Mouse (Mus musculus) liver, embryonic 16.5 days (tissue): ENCODE results near the gene Prkca. TPM values are rescaled to one million over a fixed set of nuclear protein-coding genes. Genes with fewer than 3 reads are reported as not detected.

ENCODE experiments used
- ATAC-seq: fragments of 200-750 bp; cut with Nextera tagmentation; 2 replicates; pipeline ENCODE4 v1.8.0; 2017; ENCODE audit warnings: low read depth, mild to moderate bottlenecking, moderate number of reproducible peaks, moderate library complexity
- H3K27ac ChIP-seq: fragments of 300-500 bp; sonication (generic); 2 replicates; pipeline ENCODE4 v1.5.1; 2014; ENCODE audit warnings: mild to moderate bottlenecking, low read length
- H3K27me3 ChIP-seq: fragments of 300-500 bp; sonication (generic); 2 replicates; pipeline ENCODE4 v1.6.1; 2014; ENCODE audit warnings: low read depth, low read length, mixed read lengths; ENCODE audit not compliant: control insufficient read depth, insufficient read depth
- H3K36me3 ChIP-seq: fragments of 300-500 bp; sonication (generic); 2 replicates; pipeline ENCODE4 v1.6.1; 2014; ENCODE audit warnings: mild to moderate bottlenecking; ENCODE audit not compliant: control insufficient read depth, insufficient read depth
- H3K4me1 ChIP-seq: fragments of 300-500 bp; sonication (generic); 2 replicates; pipeline ENCODE4 v1.6.1; 2014; ENCODE audit warnings: low read depth, low read length, mixed read lengths; ENCODE audit not compliant: control insufficient read depth
- H3K4me2 ChIP-seq: fragments of 300-500 bp; sonication (generic); 2 replicates; pipeline ENCODE4 v1.6.1; 2014; ENCODE audit warnings: low read depth, low read length, mixed read lengths
- H3K4me3 ChIP-seq: fragments of 300-500 bp; sonication (generic); 2 replicates; pipeline ENCODE4 v1.5.1; 2014; ENCODE audit warnings: low read depth, mild to moderate bottlenecking, low read length
- H3K9ac ChIP-seq: fragments of 300-500 bp; sonication (generic); 2 replicates; pipeline ENCODE4 v1.6.1; 2014; ENCODE audit warnings: low read depth, low read length
- H3K9me3 ChIP-seq: fragments of 300-500 bp; sonication (generic); replicated peaks from 2 replicates; pipeline ENCODE4 v1.6.1; 2016; ENCODE audit warnings: low read length; ENCODE audit not compliant: control insufficient read depth
- WGBS: fragments of 180-500 bp; shearing (Covaris S2); extraction: QIAGEN DNeasy Blood & Tissue Kit; methylation state at CpG from one replicate; pipeline ENCODE4 v1.1.7; 2014; ENCODE audit not compliant: insufficient replicate concordance; 5-methylcytosine and 5-hydroxymethylcytosine counted together
- polyA plus RNA-seq: library from polyadenylated mRNA; unstranded; fragments of >200 nt; fragmentation: Nextera tagmentation; extraction: Ambion mirVana; gene quantifications from 2 replicates; pipeline ENCODE4 v1.2.1, GENCODE M21; 2015

The Prkca gene
- polyA plus RNA-seq, 1 experiment from 2014 or later, result 3.4 TPM

DNA sequence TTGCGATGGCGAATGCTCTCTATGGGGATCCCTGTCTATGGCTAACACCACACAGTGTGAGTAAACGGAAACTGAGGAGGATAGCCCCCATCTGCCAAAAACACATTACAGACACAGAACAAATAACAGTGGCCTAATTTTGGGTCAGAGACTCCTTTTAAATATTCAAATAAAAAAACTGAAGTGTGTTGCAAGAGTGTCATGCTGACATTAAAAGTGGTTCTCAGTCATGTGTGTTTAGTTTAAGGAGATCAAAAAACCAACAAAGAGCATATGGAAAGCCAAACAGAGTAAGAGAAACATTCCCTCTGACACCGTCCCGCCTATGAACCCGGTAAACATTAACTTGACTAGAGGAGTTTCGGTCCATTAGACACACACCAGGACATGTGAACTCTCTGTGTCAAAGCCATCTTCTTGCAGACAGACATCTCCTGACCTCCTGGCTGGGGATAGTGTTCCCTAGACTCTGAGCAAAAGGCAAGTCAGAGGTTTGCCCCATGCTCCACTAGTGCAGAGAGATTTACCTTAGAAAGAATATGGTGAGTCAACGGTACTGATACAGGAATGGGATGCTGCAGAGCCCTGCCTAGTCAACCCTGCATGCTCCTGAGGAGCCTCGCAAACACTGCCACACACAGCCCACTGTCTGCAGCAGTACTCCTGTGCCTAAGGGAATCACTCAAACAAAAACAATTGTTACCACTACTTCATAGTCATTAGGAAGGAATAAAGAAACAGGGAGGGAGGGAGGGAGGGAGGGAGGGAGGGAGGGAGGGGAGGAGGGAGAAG, 146.1 kb downstream of the Prkca start:
- ATAC-seq, result peak; percentile 74
- 0 out of 2 replicates have a peak overlapping the region, but pooled peaks have one; percentile 18 for H3K4me2 ChIP-seq
- peak overlapping the region; percentile 86 for H3K27ac ChIP-seq
- H3K9me3 ChIP-seq, result no peaks in the 10 kb centered on the region
- WGBS, result 55% methylated on average over 9 of the region's 9 CpGs
- H3K4me3 ChIP-seq, result no peak overlapping the region
- H3K4me1 ChIP-seq, result no peaks in the 10 kb centered on the region
- H3K9ac ChIP-seq, result no peak overlapping the region
- H3K27me3 ChIP-seq, result no peaks in the 10 kb centered on the region
- no peaks in the 10 kb centered on the region for H3K36me3 ChIP-seq

DNA sequence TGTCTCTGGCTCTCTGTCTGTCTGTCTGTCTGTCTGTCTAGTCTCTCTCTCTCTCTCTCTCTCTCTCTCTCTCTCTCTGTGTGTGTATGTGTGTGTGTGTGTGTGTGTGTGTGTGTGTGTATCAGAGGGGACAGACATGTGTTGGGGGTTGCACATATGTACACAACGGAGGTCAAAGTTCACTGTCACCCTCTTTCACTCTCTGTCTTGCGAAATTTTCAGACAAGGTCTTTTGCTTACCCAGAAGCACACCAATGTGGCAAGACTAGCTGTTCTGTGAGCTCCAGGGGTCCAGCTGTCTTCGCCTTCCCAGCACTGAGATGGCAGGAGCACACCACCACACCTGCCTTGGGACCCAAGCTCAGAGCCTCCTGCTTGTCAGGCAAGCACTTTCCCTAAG, 146.9 kb downstream of the Prkca start:
- H3K4me2 ChIP-seq, result 0 out of 2 replicates have a peak overlapping the region, but pooled peaks have one; percentile 18
- H3K27ac ChIP-seq, result peak overlapping the region; percentile 86
- 48% methylated on average over 3 of the region's 3 CpGs for WGBS
- H3K9ac ChIP-seq, result no peak overlapping the region
- no peaks in the 10 kb centered on the region for H3K36me3 ChIP-seq
- ATAC-seq, result peak; percentile 30
- H3K27me3 ChIP-seq, result no peaks in the 10 kb centered on the region
- H3K9me3 ChIP-seq, result no peaks in the 10 kb centered on the region
- H3K4me3 ChIP-seq, result no peak overlapping the region
- H3K4me1 ChIP-seq, result no peaks in the 10 kb centered on the region

DNA sequence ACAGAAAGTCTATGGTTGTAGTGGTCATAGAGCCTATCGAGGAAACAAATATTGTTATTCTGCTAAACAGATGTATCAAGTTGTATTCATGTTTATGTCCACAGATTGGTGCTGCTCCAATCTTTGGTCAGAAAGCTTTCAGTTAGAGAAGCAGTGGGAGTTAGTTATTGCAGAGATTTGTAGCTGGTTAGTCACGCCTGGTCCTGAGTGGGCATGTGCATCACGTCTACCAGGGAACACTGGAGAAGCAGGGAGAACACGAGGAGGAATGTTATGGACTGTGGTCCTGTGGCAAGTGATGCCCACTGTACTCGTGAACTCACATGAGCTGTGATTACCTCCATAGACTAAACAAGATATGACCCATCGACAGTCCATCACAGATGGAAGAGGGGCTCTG, 153.4 kb downstream of the Prkca start:
- Histone ChIP-seq H3K4me2 (no peak overlapping the region), H3K9ac (no peak overlapping the region), H3K4me1 (no peaks in the 10 kb centered on the region), H3K27me3 (no peaks in the 10 kb centered on the region), H3K27ac (no peak overlapping the region), H3K9me3 (no peaks in the 10 kb centered on the region), H3K4me3 (no peak overlapping the region), H3K36me3 (no peaks in the 10 kb centered on the region)
- ATAC-seq, result no peak
- WGBS, result 60% methylated on average over 6 of the region's 6 CpGs

GRCm38 (mm10) chr11:108189362-108189761, 154.4 kb downstream of the Prkca start:
- no peaks in the 10 kb centered on the region for H3K4me1 ChIP-seq
- H3K4me2 ChIP-seq, result no peak overlapping the region
- no peaks in the 10 kb centered on the region for H3K9me3 ChIP-seq
- H3K36me3 ChIP-seq, result no peaks in the 10 kb centered on the region
- no peaks in the 10 kb centered on the region for H3K27me3 ChIP-seq
- H3K9ac ChIP-seq, result no peak overlapping the region
- H3K27ac ChIP-seq, result no peak overlapping the region
- WGBS, result 55% methylated on average over 3 of the region's 3 CpGs
- no peak for ATAC-seq
- H3K4me3 ChIP-seq, result no peak overlapping the region

DNA sequence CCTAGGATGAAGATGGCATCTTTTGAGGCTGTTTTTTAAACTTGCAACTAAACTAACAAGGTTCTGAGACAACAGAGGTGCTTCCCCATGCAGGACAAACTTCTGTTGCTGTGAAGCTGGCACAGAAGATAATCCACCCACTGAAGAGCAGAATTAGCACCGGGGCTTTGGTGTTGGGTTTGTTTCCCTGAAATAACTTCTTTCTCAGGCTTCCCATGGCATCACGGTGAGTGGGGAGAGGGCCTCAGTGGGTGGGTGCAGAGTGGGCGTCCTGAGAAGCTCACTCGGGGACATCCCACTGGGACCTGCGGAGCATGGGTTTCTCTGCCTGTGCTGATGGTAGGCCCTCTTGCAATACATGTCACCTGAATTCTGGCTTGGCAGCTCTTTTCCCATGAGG, 161.3 kb downstream of the Prkca start:
- ATAC-seq, result no peak
- H3K9me3 ChIP-seq, result no peaks in the 10 kb centered on the region
- WGBS, result 69% methylated on average over 5 of the region's 5 CpGs
- no peak overlapping the region for H3K27ac ChIP-seq
- H3K4me2 ChIP-seq, result no peak overlapping the region
- no peaks in the 10 kb centered on the region for H3K36me3 ChIP-seq
- H3K9ac ChIP-seq, result no peak overlapping the region
- H3K4me1 ChIP-seq, result no peaks in the 10 kb centered on the region
- H3K27me3 ChIP-seq, result no peaks in the 10 kb centered on the region
- H3K4me3 ChIP-seq, result no peak overlapping the region

DNA sequence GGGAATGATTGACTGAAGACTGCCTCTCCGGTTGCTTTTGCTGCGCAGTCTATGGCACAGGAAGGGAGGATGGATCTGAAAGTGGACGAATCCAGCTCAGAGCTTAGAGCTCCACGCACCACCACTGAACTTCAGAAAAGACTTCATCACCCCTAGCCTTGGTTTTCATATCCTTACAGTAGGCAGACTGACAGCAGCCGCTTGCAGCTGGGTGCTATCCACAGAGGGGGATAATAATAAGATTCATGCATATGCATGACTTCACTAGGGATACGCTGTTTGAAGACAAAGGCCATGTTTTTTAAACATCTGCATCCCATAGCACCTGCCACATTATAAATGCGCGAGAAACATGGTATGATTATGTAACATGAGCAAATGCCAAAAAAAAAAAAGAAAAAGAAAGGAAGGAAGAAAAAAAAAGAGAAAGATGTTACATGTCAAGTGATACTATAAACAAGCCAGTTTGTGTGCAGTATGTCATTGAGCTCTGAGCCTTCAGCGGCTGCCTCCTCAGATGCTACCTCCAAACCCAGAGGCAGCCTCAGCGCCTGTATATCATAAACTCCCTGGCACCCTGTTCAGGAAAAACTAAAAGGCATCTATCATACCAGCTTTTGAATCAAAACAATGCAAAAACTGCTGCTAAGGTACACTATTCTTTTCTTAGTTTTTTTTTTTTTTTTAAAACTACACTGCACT, 162.6 kb downstream of the Prkca start:
- no peaks in the 10 kb centered on the region for H3K36me3 ChIP-seq

DNA sequence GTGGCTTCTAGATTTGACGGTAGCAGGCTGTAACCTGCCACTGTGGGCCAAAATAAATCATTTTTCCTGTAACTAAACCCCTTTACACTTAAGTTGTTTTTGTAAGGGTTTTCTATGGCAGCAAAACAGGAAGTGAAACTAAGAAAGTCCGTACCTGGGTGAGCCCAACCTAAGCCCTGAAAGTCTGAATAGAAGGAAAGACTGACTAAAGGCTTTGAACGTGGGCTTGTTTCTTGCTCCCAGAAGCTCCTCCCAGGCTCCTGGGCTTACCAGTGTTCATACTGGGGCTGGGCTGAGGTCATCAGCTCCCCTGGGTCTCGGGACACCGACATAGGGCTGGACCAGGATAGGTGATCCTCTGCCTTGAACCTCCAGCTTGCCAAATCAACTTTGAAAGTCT, 164.9 kb downstream of the Prkca start:
- WGBS, result 45% methylated on average over 5 of the region's 5 CpGs
- ATAC-seq, result no peak
- H3K4me3 ChIP-seq, result no peak overlapping the region
- H3K9me3 ChIP-seq, result no peaks in the 10 kb centered on the region
- H3K27ac ChIP-seq, result no peak overlapping the region
- no peak overlapping the region for H3K4me2 ChIP-seq
- no peaks in the 10 kb centered on the region for H3K36me3 ChIP-seq
- no peaks in the 10 kb centered on the region for H3K27me3 ChIP-seq
- H3K4me1 ChIP-seq, result no peaks in the 10 kb centered on the region
- no peak overlapping the region for H3K9ac ChIP-seq

More for the DNA sequence above, 162.6 kb downstream of the Prkca start:
- Histone ChIP-seq H3K4me3 (no peak overlapping the region), H3K27me3 (no peaks in the 10 kb centered on the region), H3K27ac (no peak overlapping the region), H3K4me2 (no peak overlapping the region), H3K9ac (no peak overlapping the region), H3K4me1 (no peaks in the 10 kb centered on the region), H3K9me3 (no peaks in the 10 kb centered on the region)
- no peak for ATAC-seq
- WGBS, result 76% methylated on average over 10 of the region's 10 CpGs

DNA sequence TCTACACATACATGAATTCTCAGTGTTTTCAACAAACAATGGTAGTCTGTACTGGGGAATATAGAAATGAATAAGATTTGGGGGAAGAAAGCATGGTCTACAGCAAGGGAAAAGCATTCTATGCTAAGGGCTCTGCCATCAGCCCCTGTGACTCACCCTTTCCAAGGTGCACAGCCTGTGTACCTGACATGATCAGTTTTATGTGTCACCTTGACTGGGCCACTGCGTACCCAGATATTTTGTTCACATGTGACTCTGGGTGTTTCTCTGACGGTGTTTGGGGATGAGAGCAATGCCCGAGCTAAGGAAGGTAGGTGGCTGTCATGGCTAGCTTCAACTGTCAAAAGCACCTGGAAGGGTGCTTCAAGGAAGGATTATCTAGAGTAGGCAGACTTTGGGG, 165.5 kb downstream of the Prkca start:
- WGBS, result 70% methylated on average over 3 of the region's 3 CpGs
- no peak overlapping the region for H3K4me3 ChIP-seq
- H3K9ac ChIP-seq, result no peak overlapping the region
- H3K4me2 ChIP-seq, result no peak overlapping the region
- no peaks in the 10 kb centered on the region for H3K4me1 ChIP-seq
- H3K27me3 ChIP-seq, result no peaks in the 10 kb centered on the region
- ATAC-seq, result no peak
- H3K27ac ChIP-seq, result no peak overlapping the region
- no peaks in the 10 kb centered on the region for H3K36me3 ChIP-seq
- H3K9me3 ChIP-seq, result no peaks in the 10 kb centered on the region

- Histone ChIP-seq H3K4me2 (no peak overlapping the region), H3K36me3 (no peaks in the 10 kb centered on the region), H3K9me3 (no peaks in the 10 kb centered on the region), H3K4me1 (no peaks in the 10 kb centered on the region), H3K4me3 (no peak overlapping the region), H3K27me3 (no peaks in the 10 kb centered on the region), H3K27ac (no peak overlapping the region), H3K9ac (no peak overlapping the region)
- 67% methylated on average over 5 of the region's 5 CpGs for WGBS
- no peak for ATAC-seq
Observed at GRCm38 (mm10) chr11:108176715-108177114, 167.0 kb downstream of the Prkca start.
